Mouse (Mus musculus) forebrain, embryonic 14.5 days (tissue): ENCODE data around the gene Akap13. TPM values are rescaled to one million over a fixed set of nuclear protein-coding genes. Genes with fewer than 3 reads are reported as not detected.

ENCODE experiments used
- ATAC-seq: fragments of 200-750 bp; cut with Nextera tagmentation; 2 replicates; pipeline ENCODE4 v1.8.0; 2017; ENCODE audit warnings: mild to moderate bottlenecking, moderate library complexity
- DNase-seq: peaks from one replicate; pipeline ENCODE4 v3.0.0-alpha.2; 2015; ENCODE audit warnings: low spot score
- H3K27ac ChIP-seq: fragments of 300-500 bp; sonication (generic); 2 replicates; pipeline ENCODE4 v1.5.1; 2014; ENCODE audit warnings: low read depth, mild to moderate bottlenecking, control low read depth, low read length, moderate library complexity
- H3K27me3 ChIP-seq: fragments of 300-500 bp; sonication (generic); replicated peaks from 2 replicates; pipeline ENCODE4 v1.6.1; 2014; ENCODE audit warnings: low read length, control low read depth, mixed read lengths; ENCODE audit not compliant: control insufficient read depth, insufficient read depth
- H3K36me3 ChIP-seq: fragments of 300-500 bp; sonication (generic); 2 replicates; pipeline ENCODE4 v1.6.1; 2014; ENCODE audit warnings: low read length, control low read depth; ENCODE audit not compliant: control insufficient read depth, insufficient read depth
- H3K4me1 ChIP-seq: fragments of 300-500 bp; sonication (generic); 2 replicates; pipeline ENCODE4 v1.6.1; 2014; ENCODE audit warnings: antibody characterized with exemption, low read length, control low read depth; ENCODE audit not compliant: control insufficient read depth, insufficient read depth
- H3K4me2 ChIP-seq: fragments of 300-500 bp; sonication (generic); 2 replicates; pipeline ENCODE4 v1.6.1; 2014; ENCODE audit warnings: mild to moderate bottlenecking, control low read depth, low read length
- H3K4me3 ChIP-seq: fragments of 300-500 bp; sonication (generic); 2 replicates; pipeline ENCODE4 v1.5.1; 2014; ENCODE audit warnings: low read depth, low read length, control low read depth
- H3K9ac ChIP-seq: fragments of 300-500 bp; sonication (generic); 2 replicates; pipeline ENCODE4 v1.6.1; 2014; ENCODE audit warnings: mild to moderate bottlenecking, low read length, control low read depth, moderate library complexity
- H3K9me3 ChIP-seq: fragments of 300-500 bp; sonication (generic); replicated peaks from 2 replicates; pipeline ENCODE4 v1.6.1; 2016; ENCODE audit warnings: low read length, control low read depth, mixed read lengths; ENCODE audit not compliant: control insufficient read depth
- WGBS: fragments of 180-500 bp; shearing (Covaris S2); extraction: QIAGEN DNeasy Blood & Tissue Kit; methylation state at CpG from one replicate; pipeline ENCODE4 v1.1.7; 2014; 5-methylcytosine and 5-hydroxymethylcytosine counted together
- polyA plus RNA-seq: library from polyadenylated mRNA; unstranded; fragments of >200 nt; fragmentation: Nextera tagmentation; extraction: Ambion mirVana; gene quantifications from 2 replicates; pipeline ENCODE4 v1.2.1, GENCODE M21; 2014

Gene Akap13
- polyA plus RNA-seq, 1 experiment from 2014 or later, result 9.8 TPM

DNA sequence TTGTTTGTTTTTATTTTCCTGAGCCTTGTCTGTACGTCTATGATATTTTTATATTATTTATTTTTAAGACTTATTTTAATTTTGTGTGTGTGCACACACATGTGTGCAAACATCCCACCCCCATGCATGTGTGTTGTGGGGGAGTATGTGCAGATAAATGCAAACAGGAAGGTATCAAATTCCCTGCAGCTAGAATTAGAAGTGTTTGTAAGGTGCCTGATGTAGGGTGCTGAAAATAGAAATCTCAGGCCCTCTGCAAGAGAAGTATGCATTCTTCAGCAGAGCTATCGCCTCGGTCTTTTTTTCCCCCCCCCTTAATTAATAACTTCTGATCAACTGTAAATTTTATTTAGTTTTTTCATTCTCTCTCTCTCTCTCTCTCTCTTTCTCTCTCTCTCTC lies 151.9 kb downstream of the Akap13 start:
- no peak overlapping the region for H3K4me3 ChIP-seq
- H3K9ac ChIP-seq, result no peak overlapping the region
- DNase-seq (no peak), ATAC-seq (no peak)
- no peak overlapping the region for H3K4me2 ChIP-seq
- H3K9me3 ChIP-seq, result no peaks in the 10 kb centered on the region
- H3K27ac ChIP-seq, result no peak overlapping the region
- H3K36me3 ChIP-seq, result peaks cover 32% of the 10 kb centered on the region; the same call in 1 of the 2 replicates
- H3K4me1 ChIP-seq, result no peaks in the 10 kb centered on the region
- 91% methylated on average over 3 of the region's 3 CpGs for WGBS
- H3K27me3 ChIP-seq, result no peaks in the 10 kb centered on the region

DNA sequence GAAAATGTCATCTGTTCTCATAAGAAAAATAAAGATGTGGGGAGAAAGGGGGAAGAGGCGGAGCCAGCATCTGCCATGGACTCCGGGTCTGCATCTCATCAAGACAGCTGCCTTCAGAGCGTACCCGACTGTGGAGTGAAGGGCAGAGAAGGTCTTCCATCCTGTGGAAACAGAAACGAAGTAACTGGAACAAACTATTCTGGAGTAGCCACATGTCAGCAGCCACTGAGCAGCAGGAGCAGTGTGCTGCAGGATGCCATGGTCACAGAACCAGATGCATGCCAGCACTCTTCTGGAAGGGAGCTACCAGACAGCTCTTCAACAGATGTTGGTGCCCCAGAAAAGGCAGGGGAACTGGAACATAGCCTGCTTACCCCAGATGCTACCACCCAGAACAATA lies 153.4 kb downstream of the Akap13 start:
- DNase-seq (no peak), ATAC-seq (no peak)
- H3K27me3 ChIP-seq, result no peaks in the 10 kb centered on the region
- 81% methylated on average over 5 of the region's 5 CpGs for WGBS
- no peaks in the 10 kb centered on the region for H3K9me3 ChIP-seq
- H3K4me3 ChIP-seq, result no peak overlapping the region
- H3K36me3 ChIP-seq, result peaks cover 32% of the 10 kb centered on the region; the same call in 1 of the 2 replicates
- H3K9ac ChIP-seq, result no peak overlapping the region
- H3K27ac ChIP-seq, result no peak overlapping the region
- H3K4me1 ChIP-seq, result no peaks in the 10 kb centered on the region
- no peak overlapping the region for H3K4me2 ChIP-seq

DNA sequence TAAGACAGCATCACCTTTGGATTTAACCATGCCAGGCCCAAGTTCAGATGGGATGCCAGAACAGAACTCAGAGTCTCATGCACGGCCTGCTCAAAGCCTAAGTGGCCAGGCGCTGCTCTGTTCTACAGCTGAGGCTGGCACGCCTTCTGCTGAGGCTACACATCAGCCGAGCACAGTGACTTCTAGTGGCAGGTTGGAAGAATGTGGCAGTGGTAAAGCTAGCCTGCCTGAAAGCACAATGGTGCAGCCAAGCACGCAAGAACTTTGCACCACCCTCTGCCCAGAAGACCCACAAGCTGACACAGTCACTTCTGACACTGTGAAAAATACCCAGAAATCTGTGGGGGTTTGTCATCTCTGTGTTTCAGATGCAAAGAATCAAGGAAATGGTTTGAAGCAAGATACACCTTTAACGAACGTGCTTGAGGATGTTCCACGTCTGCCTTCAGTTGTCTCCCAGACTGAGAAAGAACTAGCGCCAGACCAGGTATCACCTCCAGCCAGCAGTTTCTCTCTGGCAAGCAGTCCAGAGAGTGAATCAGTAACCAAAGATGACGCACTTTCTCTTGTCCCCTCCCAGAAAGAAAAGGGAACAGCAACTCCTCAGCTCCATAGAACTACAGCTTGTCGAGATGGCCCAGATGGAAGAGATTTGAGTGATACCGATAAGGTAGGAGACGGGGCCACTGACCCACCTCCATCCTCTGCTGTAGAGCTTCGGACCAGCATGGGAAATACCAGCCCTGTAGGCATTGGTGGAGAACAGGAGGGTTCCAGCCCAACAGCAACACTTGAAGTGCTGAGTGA lies 154.3 kb downstream of the Akap13 start:
- Histone ChIP-seq H3K27me3 (no peaks in the 10 kb centered on the region), H3K4me3 (no peak overlapping the region), H3K36me3 (peaks cover 32% of the 10 kb centered on the region; the same call in 1 of the 2 replicates), H3K4me2 (no peak overlapping the region), H3K9me3 (no peaks in the 10 kb centered on the region), H3K27ac (no peak overlapping the region), H3K9ac (no peak overlapping the region), H3K4me1 (no peaks in the 10 kb centered on the region)
- ATAC-seq (no peak), DNase-seq (no peak)
- whole genome bisulfite sequencing, result 90% methylated on average over 14 of the region's 14 CpGs

GRCm38 (mm10) chr7:75610391-75610790 lies 155.1 kb downstream of the Akap13 start:
- 91% methylated on average over 9 of the region's 9 CpGs for WGBS
- ATAC-seq (no peak), DNase-seq (no peak)
- Histone ChIP-seq H3K4me2 (no peak overlapping the region), H3K4me1 (no peaks in the 10 kb centered on the region), H3K27me3 (no peaks in the 10 kb centered on the region), H3K4me3 (no peak overlapping the region), H3K36me3 (peaks cover 32% of the 10 kb centered on the region; the same call in 1 of the 2 replicates), H3K9me3 (no peaks in the 10 kb centered on the region), H3K27ac (no peak overlapping the region), H3K9ac (no peak overlapping the region)

- Histone ChIP-seq H3K9me3 (no peaks in the 10 kb centered on the region), H3K27ac (peak overlapping the region; percentile 27; the same call in 1 of the 2 replicates), H3K36me3 (peaks cover 32% of the 10 kb centered on the region; the same call in 1 of the 2 replicates), H3K9ac (no peak overlapping the region), H3K4me2 (no peak overlapping the region), H3K4me3 (no peak overlapping the region), H3K27me3 (no peaks in the 10 kb centered on the region), H3K4me1 (no peaks in the 10 kb centered on the region)
- no peak for DNase-seq
- ATAC-seq, result no peak
- 89% methylated on average over 15 of the region's 15 CpGs for WGBS
These were observed 156.1 kb downstream of the Akap13 start for GRCm38 (mm10) chr7:75611261-75611950.

GRCm38 (mm10) chr7:75612000-75612682 lies 156.8 kb downstream of the Akap13 start:
- DNase-seq (no peak), ATAC-seq (no peak)
- WGBS, result 89% methylated on average over 13 of the region's 13 CpGs
- Histone ChIP-seq H3K4me1 (no peaks in the 10 kb centered on the region), H3K9me3 (no peaks in the 10 kb centered on the region), H3K36me3 (peaks cover 32% of the 10 kb centered on the region; the same call in 1 of the 2 replicates), H3K4me3 (no peak overlapping the region), H3K27ac (no peak overlapping the region), H3K27me3 (no peaks in the 10 kb centered on the region), H3K4me2 (no peak overlapping the region), H3K9ac (no peak overlapping the region)

GRCm38 (mm10) chr7:75612683-75613053 lies 157.3 kb downstream of the Akap13 start:
- no peak for DNase-seq
- Histone ChIP-seq H3K9me3 (no peaks in the 10 kb centered on the region), H3K4me3 (no peak overlapping the region), H3K4me1 (no peaks in the 10 kb centered on the region), H3K27me3 (no peaks in the 10 kb centered on the region), H3K9ac (no peak overlapping the region), H3K27ac (no peak overlapping the region), H3K4me2 (no peak overlapping the region), H3K36me3 (peaks cover 32% of the 10 kb centered on the region; the same call in 1 of the 2 replicates)
- no peak for ATAC-seq

GRCm38 (mm10) chr7:75613240-75613639 lies 157.9 kb downstream of the Akap13 start:
- Histone ChIP-seq H3K27me3 (no peaks in the 10 kb centered on the region), H3K9me3 (no peaks in the 10 kb centered on the region), H3K4me2 (no peak overlapping the region), H3K27ac (no peak overlapping the region), H3K36me3 (peaks cover 32% of the 10 kb centered on the region; the same call in 1 of the 2 replicates), H3K4me3 (no peak overlapping the region), H3K9ac (no peak overlapping the region), H3K4me1 (no peaks in the 10 kb centered on the region)
- DNase-seq (no peak), ATAC-seq (no peak)
- whole genome bisulfite sequencing, result 90% methylated on average over 5 of the region's 5 CpGs
